Mouse (Mus musculus) limb, embryonic 11.5 days (tissue): Measurements from ENCODE around the gene Ift52. TPM values are rescaled to one million over a fixed set of nuclear protein-coding genes. Genes with fewer than 3 reads are reported as not detected.

Experiments
- ATAC-seq: fragments of 200-750 bp; cut with Nextera tagmentation; 2 replicates; pipeline ENCODE4 v1.8.0; 2017; ENCODE audit warnings: low read depth; ENCODE audit not compliant: insufficient number of reproducible peaks, low FRiP score, low TSS enrichment
- DNase-seq: peaks from one replicate; pipeline ENCODE4 v3.0.0-alpha.2; 2015; ENCODE audit warnings: low spot score
- H3K27ac ChIP-seq: fragments of 300-500 bp; sonication (generic); replicated peaks from 2 replicates; pipeline ENCODE4 v1.5.1; 2014; ENCODE audit warnings: low read depth, mild to moderate bottlenecking, low read length
- H3K27me3 ChIP-seq: fragments of 300-500 bp; sonication (generic); 2 replicates; pipeline ENCODE4 v1.6.1; 2014; ENCODE audit warnings: mild to moderate bottlenecking, low read length, mixed read lengths; ENCODE audit not compliant: control insufficient read depth, insufficient read depth
- H3K36me3 ChIP-seq: fragments of 300-500 bp; sonication (generic); 2 replicates; pipeline ENCODE4 v1.6.1; 2014; ENCODE audit warnings: mild to moderate bottlenecking, low read length, moderate library complexity, mixed read lengths; ENCODE audit not compliant: control insufficient read depth, insufficient read depth
- H3K4me1 ChIP-seq: fragments of 300-500 bp; sonication (generic); 2 replicates; pipeline ENCODE4 v1.6.1; 2014; ENCODE audit warnings: low read length, mixed read lengths; ENCODE audit not compliant: control insufficient read depth, insufficient read depth
- H3K4me2 ChIP-seq: fragments of 300-500 bp; sonication (generic); 2 replicates; pipeline ENCODE4 v1.6.1; 2014; ENCODE audit warnings: low read depth, mild to moderate bottlenecking, moderate library complexity; ENCODE audit not compliant: severe bottlenecking
- H3K4me3 ChIP-seq: fragments of 300-500 bp; sonication (generic); 2 replicates; pipeline ENCODE4 v1.5.1; 2014; ENCODE audit warnings: low read depth, low read length
- H3K9ac ChIP-seq: fragments of 300-500 bp; sonication (generic); 2 replicates; pipeline ENCODE4 v1.6.1; 2014; ENCODE audit warnings: mild to moderate bottlenecking, low read length
- H3K9me3 ChIP-seq: fragments of 300-500 bp; sonication (generic); 2 replicates; pipeline ENCODE4 v1.6.1; 2016; ENCODE audit warnings: low read length; ENCODE audit not compliant: control insufficient read depth
- WGBS: fragments of 180-500 bp; shearing (Covaris S2); extraction: QIAGEN DNeasy Blood & Tissue Kit; methylation state at CpG from one replicate; pipeline ENCODE4 v1.1.7; 2014; 5-methylcytosine and 5-hydroxymethylcytosine counted together
- polyA plus RNA-seq: library from polyadenylated mRNA; unstranded; fragments of >200 nt; fragmentation: Nextera tagmentation; extraction: Ambion mirVana; gene quantifications from 2 replicates; pipeline ENCODE4 v1.2.1, GENCODE M21; 2014

Ift52 gene
- polyA plus RNA-seq, 1 experiment from 2014 or later, result 55.8 TPM

DNA sequence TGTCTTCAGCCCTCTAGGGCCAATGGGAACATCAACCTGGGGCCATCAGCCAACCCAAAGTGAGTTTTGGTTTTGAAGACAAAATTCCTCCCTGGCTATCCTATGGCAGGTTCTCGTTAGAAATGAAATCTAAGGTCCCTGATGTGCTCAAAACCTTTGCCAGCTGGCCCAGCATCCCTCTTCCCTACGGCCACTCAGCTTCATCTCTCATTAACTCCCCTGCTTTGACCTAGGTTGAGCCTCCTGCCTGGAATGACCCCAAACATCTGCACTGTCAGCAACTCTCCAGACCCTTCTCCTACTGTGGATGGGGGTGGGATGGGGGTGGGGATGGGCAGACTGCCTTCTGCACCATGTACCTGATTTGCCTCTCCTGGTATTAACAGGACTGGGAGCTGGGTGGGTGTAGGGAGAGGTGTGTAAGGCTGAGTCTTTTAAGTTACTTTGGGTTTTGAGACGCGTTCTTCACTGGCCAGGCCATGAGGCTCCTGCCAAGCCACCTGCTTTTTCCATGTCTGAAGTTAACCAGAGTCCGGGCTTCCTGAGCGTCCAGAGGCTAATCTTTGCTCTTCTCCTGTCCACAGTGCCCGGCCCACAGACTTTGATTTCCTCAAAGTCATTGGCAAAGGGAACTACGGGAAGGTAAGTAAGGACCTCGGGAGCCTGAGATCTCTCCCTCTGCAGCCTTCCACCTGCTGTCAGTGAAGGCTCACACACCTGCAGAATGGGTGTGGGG, 23.1 kb upstream of the Ift52 start:
- Histone ChIP-seq H3K4me1 (no peaks in the 10 kb centered on the region), H3K27ac (no peak overlapping the region), H3K36me3 (no peaks in the 10 kb centered on the region), H3K9me3 (no peaks in the 10 kb centered on the region), H3K9ac (no peak overlapping the region), H3K27me3 (no peaks in the 10 kb centered on the region), H3K4me2 (no peak overlapping the region), H3K4me3 (no peak overlapping the region)
- DNase-seq, result no peak
- 77% methylated on average over 9 of the region's 9 CpGs for WGBS
- no peak for ATAC-seq

DNA sequence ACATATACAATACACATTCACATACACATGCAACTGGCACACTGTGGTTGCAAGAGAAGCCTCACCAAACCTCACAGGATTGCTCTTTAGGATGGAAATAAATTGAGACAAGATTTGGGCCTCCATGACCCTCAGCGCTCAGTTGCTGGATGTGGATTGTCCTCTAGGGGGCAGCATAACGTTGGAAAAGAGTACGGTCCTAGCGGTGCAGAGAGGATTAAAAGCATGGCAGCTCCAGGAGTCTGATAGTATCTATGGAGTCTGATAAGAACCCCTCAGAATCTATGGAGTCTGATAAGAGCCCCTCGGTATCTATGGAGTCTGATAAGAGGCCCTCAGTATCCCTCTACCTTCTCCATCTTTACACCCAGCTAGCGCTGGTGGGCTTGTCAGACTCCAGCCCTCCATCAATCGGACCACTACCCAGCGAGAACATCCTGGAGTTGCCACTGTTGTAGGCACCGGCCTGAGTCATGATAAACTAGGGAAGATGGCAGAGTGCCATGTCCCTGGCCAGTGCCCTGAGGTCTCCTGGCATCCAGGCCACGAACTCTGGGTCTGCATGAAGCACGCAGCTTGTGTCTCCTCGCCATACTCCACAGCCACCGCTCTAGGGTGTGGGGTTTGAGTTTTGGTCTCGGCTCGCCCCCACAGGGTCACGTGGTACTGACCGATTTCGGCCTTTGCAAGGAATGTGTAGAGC, 18.5 kb upstream of the Ift52 start:
- H3K4me3 ChIP-seq, result no peak overlapping the region; the same call in 1 of the 2 replicates

DNA sequence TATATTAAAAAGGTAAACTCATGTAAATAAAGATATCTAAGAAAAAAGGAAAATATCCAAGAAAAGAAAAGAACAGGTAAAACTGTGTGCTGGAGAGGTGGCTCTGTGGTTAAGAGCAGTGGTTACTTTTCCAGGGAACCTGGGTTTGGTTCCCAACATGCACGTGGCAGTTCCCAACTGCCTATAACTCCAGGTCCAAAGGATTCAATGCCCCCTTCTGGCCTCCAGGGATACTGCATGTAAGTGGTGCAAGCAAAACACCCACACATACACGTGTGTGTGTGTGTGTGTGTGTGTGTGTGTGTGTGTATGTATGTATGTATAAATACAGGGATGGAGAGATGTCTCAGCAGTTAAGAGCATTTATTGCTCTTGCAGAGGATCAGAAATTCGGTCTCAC, 17.4 kb upstream of the Ift52 start:
- Histone ChIP-seq H3K9ac (no peak overlapping the region), H3K4me3 (no peak overlapping the region), H3K27ac (no peak overlapping the region), H3K4me2 (no peak overlapping the region), H3K9me3 (no peaks in the 10 kb centered on the region), H3K36me3 (no peaks in the 10 kb centered on the region), H3K27me3 (no peaks in the 10 kb centered on the region), H3K4me1 (no peaks in the 10 kb centered on the region)
- ATAC-seq, result no peak
- 33% methylated on average over 3 of the region's 3 CpGs for WGBS
- DNase-seq, result peak; percentile 51

More for the DNA sequence above, 18.5 kb upstream of the Ift52 start:
- Histone ChIP-seq H3K27ac (no peak overlapping the region), H3K4me1 (no peaks in the 10 kb centered on the region), H3K27me3 (no peaks in the 10 kb centered on the region), H3K4me2 (peak overlapping the region; percentile 36; the same call in 1 of the 2 replicates), H3K36me3 (no peaks in the 10 kb centered on the region), H3K9me3 (no peaks in the 10 kb centered on the region), H3K9ac (no peak overlapping the region)
- ATAC-seq (peak; percentile 76; the same call in 1 of the 2 replicates), DNase-seq (peak; percentile 83)
- 31% methylated on average over 18 of the region's 18 CpGs for WGBS

DNA sequence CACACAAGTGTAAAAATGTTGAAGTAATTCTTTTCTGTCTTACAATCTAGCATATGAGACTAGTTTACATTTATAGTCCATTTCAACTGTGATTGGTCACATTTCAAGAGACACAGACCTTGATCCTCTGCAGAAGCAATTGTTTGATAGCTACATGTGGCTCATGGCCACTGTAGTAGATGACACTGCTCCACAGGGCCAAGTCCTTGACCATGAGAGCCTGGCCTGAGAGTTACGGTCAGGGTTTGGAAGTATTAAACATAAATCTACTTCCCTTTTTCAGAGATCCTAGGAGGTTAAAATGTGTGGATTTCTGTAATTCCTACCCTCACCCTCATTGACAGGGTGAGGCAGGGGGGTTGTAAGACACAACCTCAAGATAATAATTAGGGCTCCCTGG, 16.1 kb upstream of the Ift52 start:
- Histone ChIP-seq H3K27me3 (no peaks in the 10 kb centered on the region), H3K27ac (no peak overlapping the region), H3K4me2 (no peak overlapping the region), H3K36me3 (no peaks in the 10 kb centered on the region), H3K9ac (no peak overlapping the region), H3K4me1 (no peaks in the 10 kb centered on the region), H3K9me3 (no peaks in the 10 kb centered on the region), H3K4me3 (no peak overlapping the region)
- DNase-seq (no peak), ATAC-seq (no peak)
- 88% methylated on average over 1 of the region's 1 CpGs for WGBS

DNA sequence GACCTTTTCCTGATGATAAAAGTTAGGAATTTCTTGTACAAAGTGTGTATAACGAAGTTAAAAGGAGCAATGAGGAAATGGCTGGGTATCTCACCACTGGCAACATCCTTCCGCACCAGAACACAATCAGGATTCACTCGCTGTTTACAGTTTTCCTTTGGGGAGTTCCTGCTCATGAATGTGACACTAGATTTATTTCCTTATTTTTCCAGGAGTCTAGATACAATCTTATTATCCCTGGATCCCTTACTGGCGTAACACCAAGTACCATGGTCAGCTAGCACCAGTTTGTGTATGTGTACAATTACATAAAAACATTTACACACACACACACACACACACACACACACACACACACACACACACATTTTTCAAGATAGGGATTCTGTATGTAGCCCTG, 9.9 kb upstream of the Ift52 start:
- Histone ChIP-seq H3K9me3 (no peaks in the 10 kb centered on the region), H3K4me1 (no peaks in the 10 kb centered on the region), H3K9ac (no peak overlapping the region), H3K27ac (no peak overlapping the region), H3K27me3 (no peaks in the 10 kb centered on the region), H3K4me3 (no peak overlapping the region), H3K4me2 (no peak overlapping the region), H3K36me3 (no peaks in the 10 kb centered on the region)
- 90% methylated on average over 4 of the region's 4 CpGs for WGBS
- ATAC-seq (no peak), DNase-seq (no peak)

DNA sequence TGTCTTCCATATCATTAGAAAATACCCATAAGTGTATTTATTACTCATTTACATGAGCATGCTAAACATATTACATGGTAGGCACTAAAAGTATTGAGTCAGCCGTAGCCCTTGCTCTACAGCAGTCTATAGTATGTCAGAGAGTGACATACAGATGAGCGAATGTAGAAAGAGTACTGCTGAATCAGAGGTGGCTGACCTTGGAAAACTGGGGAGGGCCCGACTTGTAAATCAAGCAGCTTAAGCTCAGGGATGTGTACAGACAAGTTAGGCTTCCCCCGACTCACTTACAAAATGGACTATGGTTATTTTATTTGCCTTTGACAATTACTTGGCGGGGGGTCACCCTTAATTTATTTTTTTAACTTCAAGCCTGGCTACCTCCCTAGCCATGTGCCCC, 14.1 kb downstream of the Ift52 start:
- no peaks in the 10 kb centered on the region for H3K27me3 ChIP-seq
- no peak overlapping the region for H3K27ac ChIP-seq
- no peak overlapping the region for H3K9ac ChIP-seq
- H3K4me1 ChIP-seq, result no peaks in the 10 kb centered on the region
- 93% methylated on average over 5 of the region's 5 CpGs for WGBS
- DNase-seq (no peak), ATAC-seq (no peak)
- no peaks in the 10 kb centered on the region for H3K9me3 ChIP-seq
- peaks cover 11% of the 10 kb centered on the region for H3K36me3 ChIP-seq
- H3K4me2 ChIP-seq, result no peak overlapping the region
- no peak overlapping the region for H3K4me3 ChIP-seq

DNA sequence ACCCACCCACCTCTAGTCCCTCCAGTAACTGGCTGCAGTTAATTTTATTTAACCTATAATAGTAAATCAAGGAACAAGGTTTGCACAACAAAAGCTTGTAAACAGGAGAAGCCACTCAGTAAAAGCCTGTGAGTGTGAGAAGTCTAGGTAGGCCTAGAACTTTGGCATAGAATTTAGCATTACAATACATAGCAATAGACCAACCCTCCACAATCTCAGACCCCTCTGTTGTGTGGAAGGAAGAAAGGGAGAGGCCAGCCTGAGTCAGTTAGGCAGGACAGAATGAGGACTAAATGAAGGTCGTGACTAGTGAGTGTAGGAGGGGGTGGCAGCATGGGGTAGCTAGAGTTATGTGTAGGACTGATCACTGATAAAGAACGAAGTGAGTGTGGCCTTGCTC, 14.6 kb downstream of the Ift52 start:
- Histone ChIP-seq H3K4me2 (no peak overlapping the region), H3K27ac (no peak overlapping the region), H3K4me3 (no peak overlapping the region), H3K9ac (no peak overlapping the region), H3K27me3 (no peaks in the 10 kb centered on the region), H3K36me3 (peaks cover 11% of the 10 kb centered on the region), H3K9me3 (no peaks in the 10 kb centered on the region), H3K4me1 (no peaks in the 10 kb centered on the region)
- 84% methylated on average over 2 of the region's 2 CpGs for WGBS
- DNase-seq (no peak), ATAC-seq (no peak)

DNA sequence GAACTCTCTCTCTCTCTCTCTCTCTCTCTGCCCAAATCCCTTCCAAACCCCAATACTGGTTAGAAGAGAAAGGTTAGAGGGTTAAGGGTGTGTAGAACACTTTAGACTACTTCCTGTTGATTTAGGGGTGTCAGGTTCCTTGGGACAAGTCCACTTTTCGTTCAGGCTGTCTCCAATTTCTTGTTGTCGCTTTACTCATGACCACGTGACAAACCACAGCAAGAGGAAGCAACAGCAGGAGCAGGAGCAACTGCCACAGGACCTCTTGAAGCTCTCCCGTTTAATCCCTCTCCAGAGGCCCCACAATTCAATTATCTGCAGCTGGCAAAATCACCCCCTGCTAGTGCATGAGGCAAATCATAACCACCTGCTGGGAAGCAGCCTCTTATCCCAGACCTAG, 15.5 kb downstream of the Ift52 start:
- Histone ChIP-seq H3K9me3 (no peaks in the 10 kb centered on the region), H3K4me1 (no peaks in the 10 kb centered on the region), H3K27ac (no peak overlapping the region), H3K9ac (no peak overlapping the region), H3K4me3 (no peak overlapping the region), H3K4me2 (no peak overlapping the region), H3K27me3 (no peaks in the 10 kb centered on the region), H3K36me3 (peaks cover 11% of the 10 kb centered on the region)
- no peak for DNase-seq
- 46% methylated on average over 4 of the region's 4 CpGs for WGBS
- ATAC-seq, result no peak
